Mouse (Mus musculus) right cerebral cortex, adult 18-20 months (tissue): Measurements from ENCODE around the gene Agap1.
A peak's percentile ranks its signal among the peaks of the same experiment; 100 is the strongest.

Experiments
- DNase-seq: peaks from one replicate; pipeline ENCODE4 v3.0.0; 2022; ENCODE audit warnings: mixed read lengths

The Agap1 gene

DNA sequence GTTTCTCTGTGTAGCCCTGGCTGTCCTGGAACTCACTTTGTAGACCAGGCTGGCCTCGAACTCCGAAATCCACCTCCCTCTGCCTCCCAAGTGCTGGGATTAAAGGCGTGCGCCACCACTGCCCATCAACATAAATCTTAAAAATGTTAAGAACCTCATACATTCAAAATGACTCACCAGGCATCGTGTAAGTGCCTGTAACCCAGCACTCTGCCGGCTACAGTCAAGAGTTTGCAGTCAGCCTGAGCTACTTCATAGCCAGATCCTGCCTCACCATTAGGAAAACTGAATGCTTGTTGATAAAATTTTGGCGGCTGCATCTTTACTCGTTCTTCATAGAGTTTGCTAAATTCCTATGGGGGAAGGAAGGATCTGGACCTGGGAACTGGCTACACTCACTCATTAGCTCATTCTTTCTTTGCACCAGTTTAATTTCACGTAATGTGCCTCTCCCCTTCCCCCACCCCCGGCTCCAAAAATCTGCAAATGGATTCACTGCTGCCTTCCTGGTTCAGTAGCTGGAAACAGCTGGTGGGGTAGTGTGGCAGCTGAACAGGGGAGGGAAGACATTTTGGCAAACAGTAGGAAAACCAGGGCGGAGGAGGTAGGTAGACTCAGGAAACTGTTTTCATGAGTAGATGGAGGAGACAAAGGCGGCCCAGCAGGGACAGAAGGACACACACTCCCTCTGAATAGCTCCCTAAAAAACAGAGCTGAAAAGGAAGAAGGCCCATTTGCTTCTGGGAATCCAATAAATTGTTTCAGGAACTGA, 415.7 kb downstream of the Agap1 start:
- peak; percentile 28 for DNase-seq

DNA sequence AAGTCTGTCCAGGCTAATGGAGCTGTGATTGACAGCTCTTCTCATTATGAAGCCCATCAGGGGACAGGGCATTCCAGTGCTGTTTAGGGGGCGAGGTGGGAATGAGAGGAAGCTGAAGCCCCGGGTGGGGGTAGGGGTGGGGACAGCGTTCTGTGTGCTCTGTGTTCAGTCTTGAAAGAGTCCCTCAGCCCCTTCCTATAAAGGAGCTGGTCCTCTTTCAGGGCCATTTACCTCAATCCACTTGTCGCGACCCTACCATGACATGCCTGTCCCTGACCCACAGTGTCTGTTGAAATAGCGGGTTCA, 416.3 kb downstream of the Agap1 start:
- no peak for DNase-seq

DNA sequence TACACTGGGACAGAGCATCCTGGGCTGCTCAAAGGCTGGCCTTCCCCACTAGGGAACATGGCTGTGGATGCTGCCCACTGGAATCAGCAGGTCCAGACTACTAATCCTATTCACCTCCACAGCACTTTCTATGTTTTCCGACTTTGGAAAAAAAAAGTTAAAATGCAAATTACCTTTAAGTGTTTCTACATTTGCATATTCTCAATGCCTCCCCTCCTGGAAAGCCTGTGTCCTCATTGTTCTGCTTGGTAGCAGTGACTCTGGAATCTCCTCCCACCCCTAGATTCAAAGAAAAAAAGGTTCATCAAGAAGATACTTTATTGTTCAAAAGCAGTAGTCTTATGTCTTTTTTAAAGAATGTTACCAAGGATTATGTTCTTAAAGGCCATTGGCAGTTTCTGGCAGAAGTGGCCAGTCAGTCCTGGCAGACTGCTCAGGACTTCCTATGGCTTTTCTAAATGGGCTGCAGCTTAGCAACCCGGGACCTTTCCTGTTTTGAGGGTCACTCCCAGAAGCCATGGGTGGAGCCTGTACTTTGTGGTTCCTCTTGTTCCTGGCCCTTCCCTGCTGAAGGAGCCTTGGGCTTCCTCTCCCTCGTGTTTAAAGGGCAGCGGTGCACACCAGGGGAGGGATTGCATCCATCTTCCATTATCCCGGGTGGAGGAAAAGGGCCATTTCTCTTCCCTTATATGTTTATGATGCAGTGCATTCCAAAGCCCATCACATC, 421.9 kb downstream of the Agap1 start:
- DNase-seq, result no peak

DNA sequence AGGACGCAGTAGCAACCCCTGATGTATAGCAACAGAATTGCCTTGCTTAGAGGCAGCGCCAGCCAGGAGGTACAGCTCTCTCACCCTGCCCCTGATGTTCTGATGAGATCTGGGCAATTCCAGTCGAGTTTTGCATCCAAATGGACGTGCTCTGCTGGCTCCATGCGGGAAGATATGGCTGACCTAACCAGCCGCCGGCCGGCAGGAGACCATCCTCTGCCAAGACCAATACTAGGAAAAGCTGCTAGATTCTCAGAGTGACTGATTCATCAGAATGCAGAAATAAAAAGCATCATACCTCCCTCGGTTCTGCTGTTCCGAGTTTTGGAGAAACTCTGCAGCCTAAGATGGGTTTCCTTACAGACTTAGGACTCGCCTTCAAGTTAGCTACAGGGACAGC, 423.9 kb downstream of the Agap1 start:
- no peak for DNase-seq

DNA sequence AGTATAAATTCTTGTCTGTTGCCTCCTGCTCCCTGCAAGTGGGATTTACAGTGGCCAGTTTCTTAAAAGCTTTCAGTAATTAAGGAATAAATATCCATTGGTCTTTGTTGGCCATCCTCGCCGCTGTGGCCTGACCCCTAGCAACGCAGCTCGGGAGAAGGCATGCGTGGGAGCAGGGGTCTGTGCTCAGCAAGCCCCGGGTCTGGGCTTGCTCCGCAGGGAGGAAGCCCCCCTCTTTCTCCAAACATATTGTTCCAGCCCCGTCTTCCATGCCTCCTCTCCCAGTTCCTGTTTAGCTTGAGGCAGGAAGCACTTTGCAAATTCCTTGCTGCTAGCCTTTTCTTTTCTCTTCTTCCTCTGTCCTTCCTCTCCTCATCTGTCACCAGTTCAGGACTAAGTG, 425.6 kb downstream of the Agap1 start:
- DNase-seq, result no peak

DNA sequence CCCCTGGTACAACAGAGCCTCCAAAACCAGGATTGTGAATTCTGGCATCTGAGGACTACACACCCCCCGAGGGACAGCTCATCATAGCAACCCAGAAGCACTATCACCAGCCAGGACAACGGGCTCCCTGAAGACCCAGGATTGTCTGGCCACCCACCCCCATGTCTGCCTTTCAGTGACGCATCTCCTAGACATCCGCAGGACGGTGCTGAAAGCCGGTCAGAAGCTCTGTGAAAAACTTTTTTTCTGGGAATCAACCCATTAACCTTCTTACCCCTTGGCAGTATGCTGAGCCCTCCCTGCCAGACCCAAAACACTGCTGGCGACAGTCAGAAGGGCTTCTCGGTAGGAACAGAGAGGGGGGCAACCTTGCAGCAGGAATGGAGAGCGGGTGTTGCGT, 426.2 kb downstream of the Agap1 start:
- no peak for DNase-seq

DNA sequence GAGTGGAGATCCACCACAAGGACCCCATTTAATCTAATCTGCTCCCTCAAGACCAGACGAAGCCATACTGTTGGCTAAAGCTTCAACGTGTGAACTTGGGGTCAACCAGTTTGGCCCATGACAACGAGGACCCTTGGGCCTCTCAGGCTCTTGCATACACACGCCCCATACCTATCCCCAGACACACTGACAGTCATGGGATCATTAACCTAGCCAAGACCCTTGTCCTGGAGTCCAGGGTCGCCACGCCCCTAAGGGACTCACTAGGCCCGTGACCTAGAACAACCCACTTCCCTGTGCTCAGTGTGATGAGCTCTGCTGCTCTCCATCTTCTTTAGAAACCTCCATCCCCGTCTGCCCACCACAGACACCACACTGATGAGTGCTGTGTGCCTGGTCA, 429.7 kb downstream of the Agap1 start:
- DNase-seq, result no peak

DNA sequence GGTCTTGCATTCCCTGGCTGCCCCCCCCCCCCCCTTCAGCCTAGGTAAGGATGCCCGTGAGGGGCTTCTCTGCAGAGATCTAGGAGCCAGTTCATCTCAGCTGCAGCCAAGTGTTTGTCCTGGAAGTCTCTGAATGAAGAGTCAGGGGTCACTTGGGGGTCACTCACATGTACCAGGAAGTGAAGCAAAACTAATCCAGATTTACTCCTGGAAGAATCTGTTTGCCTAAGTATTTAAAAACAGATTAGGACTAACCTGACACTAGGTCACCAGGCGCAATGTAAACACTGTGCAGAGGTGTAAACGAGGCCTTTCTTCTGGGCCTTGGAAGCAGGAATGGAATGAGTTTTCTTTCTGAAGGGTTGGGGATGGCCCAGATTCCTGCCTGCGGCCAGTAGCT, 431.1 kb downstream of the Agap1 start:
- no peak for DNase-seq

DNA sequence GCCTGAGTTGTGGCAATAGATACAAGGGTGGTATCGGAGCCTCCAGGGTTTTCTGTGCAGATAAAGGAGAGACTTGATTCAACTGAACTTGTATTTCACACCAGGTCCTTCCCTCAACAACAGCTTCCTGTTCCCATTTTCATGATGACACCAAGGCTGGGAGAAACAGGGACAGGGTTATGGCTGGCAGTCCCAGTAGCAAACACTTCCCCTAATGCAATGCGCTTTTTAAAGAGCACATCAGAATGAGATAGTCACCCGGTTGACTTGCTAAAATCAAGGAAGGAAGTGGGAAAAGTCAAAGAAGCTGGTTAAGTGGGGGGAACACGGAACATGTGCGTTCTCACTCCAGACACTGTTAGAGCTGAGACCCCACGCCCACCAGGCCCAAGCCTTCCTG, 436.8 kb downstream of the Agap1 start:
- no peak for DNase-seq

DNA sequence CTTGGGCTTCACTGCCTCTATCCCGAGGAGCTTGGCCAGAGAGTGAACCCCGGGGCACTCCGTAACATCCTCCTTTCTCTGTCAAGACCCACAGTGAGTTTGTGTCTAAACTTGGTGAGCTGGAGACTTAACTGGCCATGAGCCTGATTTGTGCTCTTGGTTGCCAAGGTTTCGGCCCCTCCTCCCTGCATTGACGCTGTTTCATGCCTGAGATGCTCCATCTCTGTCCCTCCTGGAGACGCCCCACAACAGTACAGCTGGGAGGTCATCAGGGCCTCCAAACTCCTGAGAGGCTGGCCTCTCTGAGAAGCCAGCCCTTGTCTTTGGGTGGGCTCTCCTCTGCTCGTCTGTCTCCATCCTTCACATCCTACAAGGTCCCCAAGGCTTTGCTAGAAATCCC, 437.7 kb downstream of the Agap1 start:
- no peak for DNase-seq

DNA sequence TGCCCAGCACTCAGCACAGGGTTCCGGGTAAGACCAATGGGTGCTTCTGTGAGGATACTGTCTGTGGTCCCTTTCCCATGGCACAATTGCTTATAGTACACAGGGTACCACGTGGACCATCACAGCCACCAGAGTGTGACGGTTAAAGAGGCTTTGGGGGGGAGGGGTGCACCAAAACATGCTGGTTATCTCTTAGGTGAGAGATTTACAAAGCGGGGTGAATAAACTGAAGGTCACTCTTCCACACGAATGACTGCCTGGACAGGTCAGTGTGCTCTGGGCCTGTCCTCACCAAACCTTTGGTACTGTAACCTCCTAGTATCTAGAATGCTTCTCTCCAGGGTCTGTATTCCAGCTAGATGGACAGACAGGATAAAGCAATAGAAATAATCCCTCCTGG, 441.2 kb downstream of the Agap1 start:
- DNase-seq, result no peak

DNA sequence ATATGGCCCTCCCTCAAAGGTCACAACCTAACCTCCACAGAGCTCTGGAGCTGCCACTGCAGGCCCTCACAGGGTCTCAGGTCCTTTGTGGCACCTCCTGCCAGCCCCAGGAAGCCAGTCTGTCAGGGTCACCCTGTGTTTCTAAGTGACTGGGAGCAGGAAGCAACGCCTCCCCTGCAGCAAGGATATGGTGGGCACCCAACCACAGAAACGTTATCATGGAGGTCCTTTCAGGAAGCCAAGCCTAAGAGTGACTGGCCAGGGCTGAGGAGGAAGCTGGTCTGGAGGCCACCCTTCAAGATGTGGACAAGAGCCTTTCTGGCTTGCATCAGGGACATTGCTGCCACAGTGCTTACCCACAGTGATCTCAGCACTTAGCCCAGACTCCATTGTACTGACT, 444.4 kb downstream of the Agap1 start:
- DNase-seq, result no peak

DNA sequence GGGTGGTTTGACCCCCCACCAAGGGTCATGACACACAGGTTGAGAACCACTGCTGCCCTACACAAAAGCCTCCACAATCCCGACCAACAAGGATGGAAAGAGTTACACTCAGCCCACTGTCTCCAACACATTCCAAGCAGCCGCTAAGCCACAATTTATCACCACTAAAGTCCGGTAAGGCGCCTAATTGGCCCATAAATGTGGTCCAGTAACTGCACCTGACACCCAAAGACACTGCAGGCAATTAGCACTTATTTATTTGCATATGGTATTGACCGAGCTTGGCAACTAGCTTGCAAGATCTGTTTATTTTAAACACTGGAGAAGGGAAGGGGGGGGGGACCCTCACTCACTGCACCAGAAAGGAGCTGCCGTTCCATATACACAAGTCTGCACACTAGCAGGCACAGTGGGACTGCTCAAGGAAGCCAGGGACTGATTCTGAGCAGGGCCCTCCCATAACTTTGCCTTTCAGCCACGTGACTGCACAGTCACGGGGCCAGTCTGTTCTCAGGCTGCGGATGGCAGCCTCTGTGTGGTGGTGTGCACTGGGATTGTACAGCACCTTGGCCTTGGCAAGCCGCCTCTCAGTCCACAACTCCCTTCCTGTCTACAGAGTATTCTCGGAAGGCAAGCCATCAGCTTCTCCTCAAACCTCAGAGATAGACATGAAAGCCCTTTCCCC, 445.3 kb downstream of the Agap1 start:
- DNase-seq, result no peak

DNA sequence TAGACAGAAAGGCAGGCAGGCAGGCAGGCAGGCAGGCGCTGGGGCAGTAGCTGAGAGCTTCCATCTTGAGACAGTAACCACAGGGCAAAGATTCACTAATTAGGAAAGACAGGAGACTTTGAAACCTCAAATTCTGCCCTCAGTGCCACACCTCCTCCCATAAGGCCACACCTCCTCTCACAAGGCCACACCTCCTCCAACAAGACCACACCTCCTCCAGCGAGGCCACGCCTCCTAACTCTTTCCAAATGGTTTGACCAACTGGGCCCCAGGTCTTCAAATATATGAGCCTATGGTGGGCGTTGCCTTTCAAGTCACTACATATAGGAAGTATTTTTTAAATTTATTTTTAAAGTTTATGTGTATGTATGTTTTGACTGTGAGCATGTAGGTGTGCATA, 446.8 kb downstream of the Agap1 start:
- no peak for DNase-seq

DNA sequence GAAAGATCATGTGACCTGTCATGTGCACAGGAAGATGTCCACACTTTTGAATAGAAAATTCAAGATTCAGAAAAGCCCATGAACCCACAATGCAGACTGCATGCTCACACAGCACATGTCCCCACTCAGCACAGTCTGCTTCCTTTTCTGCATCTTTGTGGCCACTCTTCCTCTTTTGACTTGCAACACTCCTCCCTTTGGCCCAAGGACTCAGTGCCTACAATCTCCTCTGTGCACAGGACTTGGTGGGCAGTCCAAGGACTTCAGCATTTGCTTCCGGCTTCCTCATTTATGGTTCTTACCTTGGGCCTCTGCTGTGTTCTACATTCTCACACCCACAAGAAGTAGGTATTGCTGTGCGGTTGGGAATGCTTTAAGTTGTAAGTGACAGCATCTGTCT, 447.6 kb downstream of the Agap1 start:
- DNase-seq, result no peak

DNA sequence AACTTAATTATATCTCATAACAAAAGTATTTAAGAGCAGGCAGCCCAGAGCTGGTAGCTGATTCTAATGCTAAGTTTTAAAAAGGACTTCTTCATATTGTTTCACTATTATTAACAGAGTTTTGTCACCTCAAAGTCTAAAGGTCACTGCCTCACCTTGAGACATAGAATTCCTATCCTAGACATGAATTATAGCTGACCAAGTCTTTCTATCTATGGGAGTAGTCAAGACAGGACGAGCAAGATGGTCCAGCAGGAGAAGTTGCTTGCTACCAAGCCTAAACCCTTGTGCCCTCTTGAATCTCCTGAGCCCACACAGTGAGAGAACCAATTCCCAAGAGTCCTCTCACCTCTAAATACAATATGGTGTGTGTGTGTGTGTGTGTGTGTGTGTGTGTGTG, 448.0 kb downstream of the Agap1 start:
- DNase-seq, result no peak

DNA sequence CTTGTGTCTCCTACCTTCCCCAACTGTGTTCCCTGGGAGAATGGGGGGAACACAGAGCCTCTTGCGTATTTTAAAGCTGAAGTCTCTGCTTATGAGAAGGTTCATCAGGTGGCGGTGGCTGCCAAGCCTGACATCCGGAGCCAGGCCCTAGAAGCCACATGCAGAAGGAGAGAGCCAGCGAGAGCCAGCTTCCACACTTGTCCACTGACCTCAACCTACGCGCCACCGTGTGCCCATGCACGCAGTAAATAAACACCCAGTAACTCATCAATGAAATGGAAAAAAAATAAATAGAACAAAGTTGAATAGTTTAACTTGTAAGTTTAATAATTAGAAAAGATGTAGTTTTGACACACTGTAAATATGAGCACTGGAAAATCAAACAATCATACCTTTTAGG, 455.2 kb downstream of the Agap1 start:
- DNase-seq, result no peak

DNA sequence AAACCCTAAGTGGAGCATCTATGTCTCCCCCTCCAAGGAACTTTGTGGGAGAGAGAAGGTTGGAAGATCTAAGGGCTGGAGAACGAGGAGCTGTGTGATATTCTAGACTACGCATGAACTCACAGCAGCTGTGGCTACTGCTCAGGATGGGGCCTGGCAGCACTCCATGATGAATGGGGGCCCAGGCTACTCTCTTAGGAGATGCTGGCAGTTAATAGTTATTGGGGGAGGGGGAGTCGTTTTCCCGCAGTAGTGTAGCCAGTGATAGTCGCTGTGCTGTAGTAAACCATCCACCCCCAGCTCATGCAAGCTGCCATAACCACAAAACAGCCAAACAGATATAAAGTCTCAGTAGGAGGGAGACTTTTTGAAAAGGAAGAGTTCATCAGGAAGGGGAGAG, 457.8 kb downstream of the Agap1 start:
- no peak for DNase-seq

DNA sequence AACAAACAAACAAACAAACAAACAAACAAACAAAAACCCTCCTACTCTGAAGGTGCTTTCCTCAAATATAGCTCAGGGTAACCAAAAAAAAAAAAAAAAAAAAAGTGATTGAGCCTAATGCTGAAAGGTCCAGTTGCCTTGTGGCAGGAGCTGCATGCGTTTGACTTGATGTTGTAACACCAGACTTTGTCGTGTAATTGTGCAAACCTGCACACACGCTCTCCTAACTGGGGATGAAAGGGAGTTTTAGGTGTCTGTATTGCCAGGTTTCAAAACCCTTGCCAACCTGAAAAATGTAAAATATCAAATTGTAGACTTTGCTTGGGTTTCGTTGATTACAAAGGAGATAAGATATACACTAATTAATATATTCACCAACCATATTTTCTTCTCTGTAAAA, 459.0 kb downstream of the Agap1 start:
- DNase-seq, result no peak

DNA sequence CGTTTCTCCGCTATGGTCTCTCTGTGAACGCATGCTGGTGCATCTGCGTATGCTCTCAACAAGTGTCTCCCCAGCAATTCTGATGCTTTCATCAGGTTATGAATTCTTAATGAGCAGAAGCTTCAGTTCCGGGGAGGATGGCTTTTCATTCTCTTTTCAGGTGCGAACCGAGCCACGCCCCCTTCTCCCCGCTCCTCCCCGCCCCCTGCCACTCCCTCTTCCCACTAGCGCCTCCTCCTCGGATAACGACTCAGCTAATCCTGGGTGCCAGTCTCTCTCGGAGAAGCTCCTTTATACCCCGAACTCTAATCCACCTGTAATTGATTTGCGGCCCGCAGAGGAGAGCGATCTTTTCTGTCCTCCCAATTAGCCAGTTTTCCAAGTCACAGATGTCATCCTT, 463.5 kb downstream of the Agap1 start:
- DNase-seq, result no peak

DNA sequence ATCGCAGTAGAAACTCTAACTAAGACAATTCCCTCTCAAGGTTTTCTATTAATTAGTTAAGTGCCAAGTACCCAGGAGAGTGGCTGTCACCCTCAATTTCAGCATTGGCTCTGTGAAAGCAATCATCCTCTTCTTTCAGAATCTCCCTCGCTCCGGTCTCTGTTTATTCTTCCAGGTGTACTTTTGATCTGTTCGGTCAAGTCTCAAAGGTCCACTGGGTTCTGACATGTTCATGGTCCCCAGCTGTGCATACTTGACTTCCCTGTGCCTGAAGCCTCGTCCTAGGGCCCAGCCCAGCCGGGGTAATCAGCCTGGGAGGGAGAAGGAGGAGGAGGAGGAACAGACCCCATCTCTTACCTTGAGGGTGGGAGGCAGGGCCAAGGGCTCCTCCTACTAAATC, 464.6 kb downstream of the Agap1 start:
- no peak for DNase-seq

DNA sequence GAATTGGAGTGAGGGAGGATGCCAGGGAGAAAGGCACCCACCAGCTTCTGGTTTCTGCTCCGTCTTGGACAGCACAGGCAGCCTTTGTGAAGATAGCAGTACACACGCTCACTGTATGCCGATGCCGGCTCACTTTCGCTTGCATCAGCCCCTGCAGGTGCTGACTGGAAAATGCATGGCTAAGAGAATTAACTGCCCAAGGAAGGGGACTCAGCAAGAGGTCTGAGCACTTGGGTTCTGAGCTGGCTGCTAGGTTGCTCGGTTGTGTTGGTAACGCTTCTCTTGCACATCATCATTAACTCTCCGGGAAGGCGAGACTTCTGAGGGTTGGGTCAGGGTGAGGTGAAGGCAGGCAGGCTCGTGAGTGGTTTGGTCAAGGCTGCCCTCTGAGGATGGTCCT, 467.2 kb downstream of the Agap1 start:
- no peak for DNase-seq

DNA sequence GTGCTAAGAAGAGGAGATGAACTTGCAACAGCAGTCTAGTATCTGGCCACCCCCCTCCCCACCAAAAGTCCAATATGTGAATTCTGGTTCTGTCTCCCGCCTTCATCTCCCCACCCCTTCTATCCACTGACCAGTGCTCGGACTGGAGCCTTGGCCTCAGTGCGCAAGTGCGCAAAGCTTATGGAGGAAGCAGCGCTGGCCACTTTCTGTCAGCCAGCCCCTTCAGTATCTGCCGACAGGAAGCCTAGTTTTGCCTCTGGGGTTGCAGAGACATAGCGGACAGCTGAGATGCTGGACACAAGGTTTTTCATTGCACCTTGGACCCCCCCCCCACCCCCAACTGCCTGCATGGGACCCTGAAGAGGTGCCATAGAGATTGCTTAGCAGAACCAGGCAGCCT, 467.7 kb downstream of the Agap1 start:
- DNase-seq, result no peak

DNA sequence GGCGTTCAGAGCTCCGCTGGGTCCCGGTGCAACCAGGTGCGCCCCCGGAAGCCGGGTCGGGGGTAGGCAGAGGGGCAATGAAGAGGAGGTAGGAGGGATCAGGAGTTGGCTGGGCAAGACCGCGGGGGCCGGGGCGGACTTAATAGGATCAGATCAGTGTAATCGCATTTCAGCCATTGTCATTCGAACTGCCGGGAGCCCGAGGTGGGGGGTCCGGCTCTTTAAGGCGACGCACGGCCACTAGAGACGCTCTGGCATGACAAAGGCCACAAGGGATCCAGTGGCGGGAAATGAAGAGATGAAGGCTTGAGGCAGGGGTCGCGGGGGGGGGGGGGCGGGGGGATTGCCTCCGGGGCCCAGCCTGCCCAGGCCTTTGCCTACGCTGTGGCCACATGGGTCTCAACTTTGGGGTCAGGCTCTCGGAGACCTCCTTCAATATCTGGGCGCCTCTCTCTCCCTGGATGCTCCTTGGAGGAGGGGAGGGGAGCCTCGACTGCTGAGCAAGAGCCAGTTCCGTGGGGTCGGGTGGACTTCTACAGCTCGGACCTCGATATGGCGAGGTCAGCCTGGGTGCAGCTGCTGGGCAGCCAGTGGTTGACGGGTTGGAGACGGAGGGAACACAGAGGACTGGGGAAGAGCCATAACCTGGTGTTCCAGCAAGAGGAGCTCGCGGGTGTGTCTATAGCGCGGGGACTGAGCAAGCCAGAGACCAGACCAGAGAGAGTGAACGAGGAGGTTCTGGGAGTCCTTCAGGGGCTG, 468.5 kb downstream of the Agap1 start:
- no peak for DNase-seq
